Mouse (Mus musculus): ENCODE data around the gene Ifit1.

Ifit1 gene

DNA sequence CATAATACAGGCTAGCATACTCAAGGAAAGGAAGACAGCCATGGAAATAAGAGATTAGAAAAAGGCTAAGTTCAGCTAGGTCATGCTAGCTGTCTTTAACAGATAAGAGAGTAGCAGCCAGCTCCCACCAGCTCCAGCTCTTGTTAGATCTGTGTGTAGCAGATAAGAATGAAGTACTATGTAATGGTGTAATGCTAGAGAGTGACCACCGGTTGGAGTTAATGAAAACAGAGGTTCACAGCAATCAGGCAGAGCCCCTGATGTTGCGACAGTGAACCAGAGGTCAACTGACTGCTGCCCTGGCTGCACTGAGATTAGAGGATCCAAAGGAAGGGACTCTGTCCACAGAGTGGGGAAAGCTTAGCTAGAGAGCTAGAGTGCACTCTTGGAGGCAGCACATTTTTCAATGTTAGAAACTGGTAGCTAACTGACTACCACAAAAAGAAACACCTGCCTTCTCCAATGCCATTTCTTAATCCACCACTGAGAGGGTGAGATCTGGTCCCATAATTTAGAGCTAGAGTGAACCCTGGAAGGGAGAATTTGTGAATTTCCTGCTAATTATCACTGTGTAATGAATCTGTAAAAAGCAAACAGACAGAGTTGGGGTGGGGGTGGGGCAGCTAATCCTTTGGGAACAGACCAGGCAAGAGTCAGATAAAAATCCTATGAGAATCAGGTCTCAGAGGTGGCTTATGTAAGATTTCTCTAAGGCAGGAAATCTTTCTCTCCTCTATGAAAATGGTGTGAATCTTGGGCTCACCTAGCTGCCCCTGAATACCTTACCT is 16.0 kb downstream of the Ifit1 start:
- no peak for DNase-seq

DNA sequence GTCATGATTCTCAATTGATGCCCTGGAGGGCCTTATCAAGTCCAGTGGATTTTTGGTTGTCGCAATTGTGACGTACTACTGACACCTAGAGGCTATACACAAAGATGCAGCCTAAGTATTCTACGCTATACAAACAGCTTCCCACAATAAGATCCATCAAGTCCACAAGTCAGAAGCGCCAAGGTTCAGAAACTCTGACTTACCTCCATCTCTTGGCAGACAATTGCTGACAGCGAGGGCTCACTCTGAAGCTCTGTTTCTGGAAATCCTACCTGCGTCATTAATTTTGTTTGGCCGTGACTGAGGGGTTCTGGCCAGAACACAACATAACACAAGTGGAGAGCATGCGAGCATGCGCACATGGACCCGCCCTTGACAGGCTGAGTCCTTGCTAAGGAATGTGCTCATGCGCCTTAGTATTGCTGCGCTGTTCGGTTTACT is 21.4 kb downstream of the Ifit1 start:
- peak; percentile 80 for DNase-seq

DNA sequence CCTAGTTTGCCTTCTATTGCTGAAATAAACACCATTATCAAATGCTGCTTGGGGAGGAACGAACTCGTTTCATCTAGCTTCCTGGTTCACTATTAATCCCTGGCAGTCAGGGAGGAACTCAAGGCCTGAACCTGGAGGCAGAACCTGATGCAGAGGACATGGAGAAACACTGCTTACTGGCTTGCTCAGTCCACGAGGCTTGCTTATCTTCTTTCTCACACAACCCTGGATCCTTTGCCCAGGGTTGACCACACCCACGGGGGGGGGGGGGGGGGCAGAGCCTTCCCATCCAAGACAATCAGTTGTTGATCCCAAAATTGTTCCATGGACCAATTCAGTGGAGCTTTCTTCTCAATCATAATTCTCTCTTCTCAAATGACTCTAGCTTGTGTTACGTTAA is 22.1 kb downstream of the Ifit1 start:
- no peak for DNase-seq

DNA sequence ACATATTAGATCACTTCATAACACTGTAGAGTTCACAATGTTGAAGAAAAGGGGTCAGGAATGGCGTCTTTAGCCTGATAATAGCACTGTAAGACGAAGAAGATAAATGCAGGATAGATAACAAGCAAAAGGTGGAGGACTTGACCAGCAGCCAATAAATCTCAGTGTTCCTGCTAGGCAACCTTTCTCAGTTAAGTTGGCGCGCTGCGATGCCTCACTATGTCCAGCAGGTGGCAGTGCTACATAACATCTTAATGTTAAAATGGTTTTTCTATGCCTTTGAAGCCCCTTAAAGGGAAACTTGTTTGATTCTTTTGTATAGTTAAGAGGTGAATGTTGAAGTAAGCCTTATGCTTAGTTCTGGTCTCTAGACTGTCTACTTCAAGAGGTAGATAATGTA is 25.5 kb downstream of the Ifit1 start:
- DNase-seq: peak; percentile 89

DNA sequence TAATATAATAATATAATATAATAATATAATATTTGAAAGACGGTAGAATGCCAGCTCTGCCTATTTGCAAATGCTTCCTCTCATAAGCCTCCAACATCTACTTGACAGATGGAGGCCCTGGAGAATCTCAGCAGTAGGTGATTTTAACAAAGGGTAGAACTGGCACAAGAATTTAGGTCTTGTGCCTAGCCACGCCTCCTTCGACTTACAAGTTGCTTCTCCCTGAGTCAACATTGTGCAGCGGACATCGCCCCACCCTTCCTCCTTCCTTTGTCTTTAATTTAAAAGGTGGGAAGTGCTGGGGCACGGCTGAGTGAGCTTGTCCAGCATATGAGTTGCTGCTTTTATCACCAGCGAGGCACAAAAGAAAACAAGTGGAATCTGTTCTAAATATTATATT is 32.8 kb downstream of the Ifit1 start:
- DNase-seq: peak; percentile 54

DNA sequence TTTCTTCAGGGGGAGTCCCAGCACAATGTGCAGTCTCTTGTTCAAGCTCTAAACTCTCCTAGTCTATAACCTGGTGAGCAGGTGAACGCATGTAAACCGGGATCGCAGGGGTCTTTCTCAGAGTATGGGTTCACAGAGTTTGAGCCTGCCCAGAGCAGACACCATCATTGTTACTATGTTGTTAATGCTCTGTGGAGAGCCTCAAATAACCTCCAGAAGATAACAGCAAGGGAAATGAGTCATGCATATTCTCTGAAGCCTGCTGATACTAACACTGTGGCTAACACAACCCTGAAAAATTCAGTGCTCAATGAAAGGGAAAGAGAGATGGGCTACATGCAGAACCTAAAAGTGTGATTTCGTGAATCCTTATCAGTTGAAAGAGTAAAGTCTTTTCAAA is 37.8 kb downstream of the Ifit1 start:
- no peak for DNase-seq

DNA sequence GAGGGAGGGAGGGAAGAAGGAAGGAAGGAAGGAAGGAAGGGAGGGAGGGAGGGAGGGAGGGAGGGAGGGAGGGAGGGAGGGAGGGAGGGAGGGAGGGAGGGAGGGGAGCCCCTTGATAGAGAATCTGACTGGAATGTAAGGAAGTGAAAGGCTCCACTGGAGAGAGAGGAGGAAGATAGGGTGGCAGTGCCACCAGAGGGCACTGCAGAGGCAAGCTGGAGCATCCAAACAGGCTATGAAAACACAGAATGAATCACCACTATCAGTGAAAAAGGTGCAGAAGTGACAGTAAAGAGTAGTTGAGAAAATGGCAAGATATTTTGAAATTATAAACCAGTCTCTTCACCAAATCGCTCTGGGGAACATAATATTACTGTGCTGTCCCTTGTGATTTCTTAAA is 44.2 kb downstream of the Ifit1 start:
- DNase-seq: peak; percentile 80

DNA sequence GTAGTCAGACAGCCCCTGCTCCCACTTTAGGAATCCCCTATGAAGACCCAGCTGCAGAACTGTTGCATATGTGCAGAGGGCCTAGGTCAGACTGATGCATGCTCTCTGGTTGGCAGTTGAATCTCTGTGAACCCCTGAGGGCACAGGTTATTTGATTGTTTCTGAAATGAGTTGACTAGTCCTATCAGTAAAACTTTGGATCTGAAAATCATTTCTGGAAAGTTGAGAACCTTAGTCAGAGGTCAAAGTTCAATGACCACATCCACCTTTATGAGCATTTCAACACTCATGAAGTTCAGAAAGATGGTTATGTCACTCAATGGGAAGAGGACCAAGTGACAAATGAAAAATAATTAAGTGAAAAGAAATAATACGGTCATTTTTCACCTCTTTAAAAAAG is 44.9 kb downstream of the Ifit1 start:
- DNase-seq: no peak

DNA sequence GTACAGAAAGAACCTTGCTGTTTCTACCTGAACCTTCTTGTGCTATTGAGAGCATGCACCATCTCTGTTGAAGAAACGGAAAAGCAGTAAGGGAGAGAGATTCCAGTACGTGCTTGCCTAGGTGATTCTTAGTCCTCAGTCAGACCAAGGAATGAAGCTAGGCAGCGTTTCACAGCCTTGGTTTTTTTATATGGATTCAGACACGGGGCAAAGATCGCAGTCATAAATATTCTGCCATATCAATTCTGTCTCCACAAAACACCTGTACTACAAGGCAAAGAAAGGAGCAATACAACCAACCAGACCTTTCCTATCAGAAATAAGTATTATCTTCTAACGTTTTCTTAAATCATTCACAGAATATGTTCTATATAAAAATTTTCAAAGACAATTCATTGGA is 50.7 kb downstream of the Ifit1 start:
- DNase-seq: no peak

DNA sequence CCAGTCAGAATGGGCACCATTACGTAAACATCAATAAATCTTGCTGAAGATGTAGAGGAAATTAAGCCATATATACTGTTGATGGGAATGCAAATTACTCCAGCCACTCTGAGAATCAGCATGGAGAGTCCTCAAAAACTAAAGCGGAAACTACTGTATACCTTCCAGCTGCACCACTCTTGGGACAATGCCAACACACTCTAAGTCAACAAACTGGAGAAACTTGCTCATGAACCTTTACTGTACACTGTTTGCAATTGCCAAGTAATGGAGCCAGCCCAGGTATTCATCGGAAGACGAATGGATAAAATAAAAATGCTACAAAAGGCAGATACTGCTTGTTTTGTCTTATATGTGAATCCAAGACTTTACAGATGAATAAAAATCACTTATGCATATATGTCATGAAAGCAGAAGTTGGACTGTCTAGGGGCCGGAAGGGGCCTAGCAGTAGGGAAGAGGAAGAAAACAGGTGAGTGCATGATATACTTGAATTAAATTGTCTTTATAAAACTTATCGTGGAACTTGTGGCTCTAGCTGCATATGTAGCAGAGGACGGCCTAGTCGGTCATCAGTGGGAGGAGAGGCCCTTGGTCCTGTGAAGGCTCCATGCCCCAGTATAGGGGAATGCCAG is 55.8 kb downstream of the Ifit1 start:
- peak; percentile 34 for DNase-seq

DNA sequence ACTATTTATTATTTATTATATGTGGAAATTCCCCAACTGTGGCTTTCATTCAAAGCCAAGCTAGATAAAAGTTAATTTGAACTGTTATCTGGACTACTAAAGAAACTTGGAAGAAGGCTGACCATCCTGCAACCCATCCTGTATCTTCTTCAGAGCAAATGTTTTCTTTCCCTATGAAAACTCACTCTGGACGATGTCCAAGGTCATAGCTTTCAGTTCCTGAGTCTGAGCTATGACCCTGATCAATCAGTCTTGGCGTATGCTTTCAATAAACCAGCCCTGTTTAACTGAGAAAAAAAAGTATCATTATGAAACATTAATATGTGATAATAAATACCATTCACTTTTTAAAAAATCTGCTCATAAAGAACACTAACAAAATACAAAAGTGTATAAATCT is 56.8 kb downstream of the Ifit1 start:
- no peak for DNase-seq

DNA sequence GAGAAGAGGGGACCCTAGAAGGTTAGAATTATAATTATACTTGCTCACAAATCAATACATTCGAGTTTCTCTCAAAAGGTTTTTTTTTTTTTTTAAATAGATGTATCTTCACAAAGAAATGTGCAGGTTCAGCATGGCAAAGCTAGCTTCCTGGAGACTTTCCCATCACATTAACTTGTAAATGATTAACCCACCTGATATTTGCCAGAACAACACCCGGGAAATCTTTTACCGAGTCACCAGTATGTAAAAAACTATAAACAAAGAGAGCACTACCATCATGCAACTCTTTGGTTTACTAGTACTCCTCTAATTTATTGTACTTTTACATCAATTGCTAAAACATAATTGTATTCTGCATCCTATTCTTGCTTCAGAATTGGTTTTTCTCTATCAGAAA is 57.8 kb downstream of the Ifit1 start:
- DNase-seq: no peak

DNA sequence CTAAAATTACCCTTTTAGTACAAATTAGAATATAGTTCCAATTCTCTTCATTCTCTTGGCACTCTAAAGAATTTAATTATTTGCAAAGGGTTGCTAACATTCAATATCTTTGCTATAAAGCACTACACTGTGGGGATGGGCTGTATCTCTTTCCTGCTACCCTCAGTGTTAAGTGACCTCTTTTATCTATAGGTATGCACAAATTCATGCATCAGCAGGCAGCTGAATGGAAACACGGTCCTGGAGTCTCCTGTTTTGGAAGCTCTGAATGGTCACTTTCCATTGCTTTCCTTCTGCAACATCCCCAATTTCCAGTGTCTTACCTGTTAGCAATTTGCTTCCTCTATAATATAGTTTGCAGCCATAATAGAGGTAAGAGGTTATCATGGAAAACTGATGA is 58.2 kb downstream of the Ifit1 start:
- DNase-seq: no peak

DNA sequence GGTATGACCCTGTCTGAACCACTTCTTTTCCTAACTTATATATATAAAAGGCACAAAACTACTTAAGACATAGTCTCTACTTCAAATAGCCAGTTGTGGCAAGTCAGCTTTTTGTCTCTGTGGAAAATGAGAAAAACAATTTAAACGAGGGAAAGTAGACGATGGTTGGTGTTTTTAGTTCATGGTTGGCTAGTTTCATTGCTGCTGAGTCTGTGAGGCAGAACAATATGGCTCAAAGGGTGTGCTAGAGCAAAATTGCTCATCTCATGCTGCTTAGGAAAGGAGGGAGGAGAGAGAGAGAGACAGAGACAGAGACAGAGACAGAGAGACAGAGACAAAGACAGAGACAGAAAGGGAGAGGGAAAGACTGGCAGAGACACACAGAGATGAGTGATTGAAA is 58.6 kb downstream of the Ifit1 start:
- no peak for DNase-seq

All from kidney, postnatal 10 days (tissue).